Mouse (Mus musculus) layer of hippocampus, postnatal 36 days (tissue): ENCODE measurements around the gene Commd6. TPM values are rescaled to one million over a fixed set of nuclear protein-coding genes. Genes with fewer than 3 reads are reported as not detected.

Experiments
- DNase-seq, 2 experiments: peaks; one replicate each; pipeline ENCODE4 v3.0.0; 2022
- total RNA-seq, 2 experiments: library from RNA; stranded (reverse); gene quantifications; 2 replicates each; pipeline ENCODE4 v1.2.3; 2021

Gene Commd6
- 10 to 100 TPM; 64.9 to 68.1 TPM for total RNA-seq

DNA sequence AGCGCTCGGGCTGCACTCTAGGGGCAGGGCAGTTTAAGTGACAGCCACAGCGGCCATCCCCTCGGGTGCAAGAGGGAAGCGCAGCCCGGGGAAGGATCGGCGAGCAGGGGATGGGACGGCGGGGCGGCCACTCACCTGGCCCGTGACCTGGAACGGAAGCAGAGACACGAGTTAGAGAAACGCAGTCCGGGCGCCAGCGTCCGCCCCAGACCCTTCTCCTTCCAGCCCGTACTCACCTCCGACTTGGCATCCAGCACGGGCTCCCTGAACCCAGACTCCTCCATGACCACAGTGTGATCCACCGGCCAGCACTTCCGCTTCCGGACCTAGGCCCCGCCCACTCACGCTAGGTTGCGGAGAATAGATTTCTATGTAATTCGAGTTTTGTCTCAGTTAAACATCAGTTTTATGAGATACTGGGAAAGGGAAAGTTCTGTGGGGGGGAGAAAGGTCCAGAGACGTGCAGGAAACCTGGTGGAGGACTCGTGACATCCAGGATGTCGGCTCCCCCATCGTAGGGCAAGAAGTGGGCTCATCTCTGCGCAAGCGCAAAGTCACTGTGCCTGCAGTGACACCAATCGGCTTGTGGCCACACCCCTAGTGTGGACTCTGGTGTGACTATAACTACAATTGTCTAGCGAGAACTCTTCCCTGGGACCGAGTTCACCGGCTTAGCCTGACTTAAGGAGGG, at the start of gene Commd6:
Commd6 (minus strand) TSS at position 534 of the 691 bp plus-strand sequence.
- peak; percentile 88 to 89 for DNase-seq

DNA sequence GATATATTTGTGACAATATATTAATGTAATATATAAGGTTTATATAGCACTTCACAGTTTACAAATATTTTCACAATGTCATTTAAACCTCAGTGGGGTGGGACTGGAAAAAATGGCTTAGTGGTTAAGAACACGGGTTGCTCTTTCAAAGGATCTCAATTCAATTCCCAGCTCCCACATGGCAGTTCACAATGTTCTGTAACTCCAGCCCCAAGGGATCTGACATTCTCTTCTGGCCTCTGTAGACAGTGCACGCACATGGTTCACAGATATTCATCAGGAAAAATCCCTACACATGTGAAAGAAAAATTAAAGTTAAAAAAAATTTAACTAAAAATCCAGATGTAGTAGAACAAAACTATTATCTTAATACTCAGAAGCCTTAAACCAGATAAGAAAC, 47.9 kb upstream of the Commd6 start:
- no peak for DNase-seq

DNA sequence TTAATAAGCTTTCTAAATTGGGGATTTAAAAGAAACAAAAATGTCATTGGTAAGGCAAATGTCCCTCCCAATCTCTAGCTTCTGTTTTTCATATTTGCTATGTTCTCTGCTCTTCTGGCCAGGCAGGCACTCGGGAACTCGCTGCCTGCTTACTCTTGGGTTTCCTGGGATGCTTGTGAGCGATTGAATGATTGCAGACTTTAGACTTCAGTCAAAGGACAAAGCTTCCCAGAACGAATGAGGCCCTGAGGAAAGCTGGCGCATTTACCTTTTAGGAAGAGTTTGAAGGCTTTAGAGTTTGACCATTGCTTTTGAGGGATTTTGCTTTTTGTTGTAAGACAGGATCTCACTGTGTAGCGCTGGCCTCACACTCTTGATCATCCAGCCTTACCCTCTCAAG, 47.2 kb upstream of the Commd6 start:
- no peak for DNase-seq

DNA sequence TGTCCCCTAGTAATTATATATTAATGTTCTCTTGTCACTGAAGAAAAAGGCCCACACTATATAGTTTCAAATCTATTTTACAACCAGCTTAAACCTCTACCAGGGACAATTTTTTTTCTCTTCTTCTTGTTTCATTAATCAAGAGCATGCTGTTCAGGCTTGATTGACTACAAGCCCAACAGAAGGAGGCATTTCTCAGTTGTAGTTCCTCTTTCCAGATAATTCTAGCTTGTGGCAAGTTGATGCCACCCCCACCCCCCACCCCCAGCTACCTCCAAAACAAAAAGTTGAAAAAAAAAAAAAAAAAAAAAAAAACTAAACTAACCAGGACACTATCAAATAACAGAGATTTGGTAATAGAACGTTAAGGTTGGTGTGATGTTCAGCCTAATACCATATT, 31.7 kb upstream of the Commd6 start:
- DNase-seq, result no peak

DNA sequence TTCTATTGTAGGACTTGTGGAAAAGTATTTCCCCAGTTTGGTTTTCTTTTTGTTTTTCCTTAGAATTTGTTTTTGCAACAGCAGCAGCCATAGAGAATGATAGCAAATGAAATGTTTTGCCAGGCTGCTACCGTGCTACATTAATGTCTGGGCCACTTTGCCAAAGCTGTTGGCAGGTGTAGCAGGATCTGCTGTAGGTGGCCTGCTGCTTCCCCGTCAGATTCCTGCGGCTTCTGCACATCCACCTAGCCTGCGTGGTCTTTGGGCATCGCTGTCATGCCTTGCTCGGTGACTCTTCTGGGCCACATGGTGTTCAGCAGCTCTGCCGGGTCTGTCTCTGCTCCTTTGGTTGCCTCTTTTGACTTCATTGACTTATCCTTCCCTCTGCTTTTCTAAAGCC, 28.1 kb upstream of the Commd6 start:
- DNase-seq, result no peak

DNA sequence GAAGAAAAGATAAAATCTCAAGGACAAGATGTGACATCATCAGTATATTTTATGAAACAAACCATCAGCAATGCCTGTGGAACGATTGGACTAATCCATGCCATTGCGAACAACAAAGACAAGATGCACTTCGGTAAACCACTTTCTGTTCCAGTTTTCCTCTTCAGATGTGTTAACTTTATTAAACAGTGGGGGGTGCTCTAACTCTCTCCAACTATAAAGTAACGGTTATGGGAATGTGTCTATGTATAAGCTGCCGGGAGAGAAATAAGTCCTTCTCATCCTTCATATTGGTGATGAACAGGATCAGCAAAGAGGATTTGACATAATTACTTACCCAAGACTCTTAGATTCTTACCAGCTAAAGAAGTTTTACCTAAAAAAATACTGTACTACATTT, 26.1 kb upstream of the Commd6 start:
- DNase-seq, result no peak

DNA sequence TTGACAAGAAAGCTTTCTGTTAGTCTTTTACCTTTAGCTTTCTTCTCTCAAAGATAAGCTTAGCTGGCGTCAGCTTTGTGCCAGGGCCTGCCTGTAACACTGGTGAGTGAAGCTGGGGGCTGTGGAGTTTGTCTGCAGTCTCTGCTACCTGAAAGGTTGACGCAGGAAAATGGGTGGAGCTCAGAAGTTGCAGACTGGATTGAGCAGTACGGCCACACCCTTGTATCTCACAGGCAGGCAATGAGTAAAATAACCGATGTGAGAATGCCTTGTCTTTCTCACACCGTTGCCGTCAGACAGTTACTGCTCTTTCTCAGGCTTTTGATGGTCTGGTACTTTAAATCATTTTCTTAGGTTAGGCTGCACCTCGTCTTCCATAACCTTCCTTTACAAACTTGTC, 25.6 kb upstream of the Commd6 start:
- DNase-seq, result no peak

DNA sequence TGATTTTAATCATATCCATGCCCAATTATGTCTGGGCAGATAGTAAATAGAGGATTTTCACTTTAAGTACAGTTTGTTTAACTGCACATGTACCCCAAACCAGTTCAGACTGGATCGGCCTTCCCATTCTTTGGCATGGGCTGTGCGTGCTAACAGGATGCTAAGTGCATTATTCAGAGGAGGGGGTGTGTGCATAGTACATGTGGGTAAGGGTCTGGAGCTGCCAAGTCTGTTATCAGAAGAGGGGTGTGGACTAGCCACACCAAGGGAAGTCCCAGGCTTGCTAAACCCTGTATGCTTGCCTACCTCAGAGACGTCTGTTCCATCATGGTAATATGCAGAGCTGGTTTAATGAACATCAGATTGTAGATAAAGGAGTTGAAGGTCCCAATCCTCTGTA, 23.8 kb upstream of the Commd6 start:
- DNase-seq, result no peak

DNA sequence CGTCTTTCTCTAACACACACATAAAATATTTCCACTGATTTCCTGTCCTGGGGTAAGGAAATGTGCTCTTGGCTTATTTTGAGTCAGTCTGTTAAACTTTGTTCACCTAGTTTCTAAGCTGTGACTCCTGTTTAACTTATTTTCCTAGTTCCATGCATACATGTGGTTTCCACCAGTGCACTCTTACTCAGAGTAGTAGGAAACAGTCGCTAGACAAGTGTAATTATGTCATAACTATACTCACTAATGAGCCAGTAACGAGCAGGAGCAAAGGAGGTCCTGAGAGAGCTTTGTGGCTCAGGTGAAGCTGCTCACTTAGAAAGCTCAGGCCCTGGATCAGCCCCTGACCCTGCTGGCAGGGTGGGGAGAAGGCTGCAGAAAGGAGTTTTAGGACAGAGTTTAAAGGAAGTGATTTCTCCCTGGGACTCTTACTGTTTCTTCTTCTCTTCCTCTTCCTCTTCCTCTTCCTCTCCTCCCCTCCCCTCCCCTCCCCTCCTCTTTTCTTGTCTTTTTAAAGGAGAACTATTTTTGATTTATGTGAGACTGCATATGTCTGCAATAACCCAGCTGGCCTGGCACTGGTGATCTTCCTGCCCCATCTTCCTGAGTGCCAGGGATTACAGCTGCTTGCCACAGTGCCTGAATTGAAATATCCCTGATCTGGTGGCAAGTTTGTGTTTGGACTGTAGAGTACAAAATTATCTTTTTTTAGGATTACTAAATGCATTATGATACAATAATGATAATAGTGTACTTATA, 21.3 kb upstream of the Commd6 start:
- no peak for DNase-seq

DNA sequence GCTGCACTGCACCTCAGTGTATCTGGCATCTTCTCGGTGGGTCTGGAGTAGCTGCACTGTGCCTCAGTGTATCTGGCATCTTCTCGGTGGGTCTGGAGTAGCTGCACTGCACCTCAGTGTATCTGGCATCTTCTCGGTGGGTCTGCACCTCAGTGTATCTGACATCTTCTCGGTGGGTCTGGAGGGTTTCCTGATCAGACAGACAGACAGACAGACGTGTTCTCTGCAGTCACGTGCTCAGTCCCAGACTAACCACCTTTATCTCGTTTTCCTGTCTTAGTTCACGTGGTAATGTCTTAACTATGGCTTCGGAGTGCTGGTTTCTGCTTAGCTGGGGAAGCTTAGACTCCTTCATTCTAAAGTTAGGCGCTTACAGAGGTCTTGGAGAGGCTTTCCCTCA, 15.8 kb upstream of the Commd6 start:
- no peak for DNase-seq

DNA sequence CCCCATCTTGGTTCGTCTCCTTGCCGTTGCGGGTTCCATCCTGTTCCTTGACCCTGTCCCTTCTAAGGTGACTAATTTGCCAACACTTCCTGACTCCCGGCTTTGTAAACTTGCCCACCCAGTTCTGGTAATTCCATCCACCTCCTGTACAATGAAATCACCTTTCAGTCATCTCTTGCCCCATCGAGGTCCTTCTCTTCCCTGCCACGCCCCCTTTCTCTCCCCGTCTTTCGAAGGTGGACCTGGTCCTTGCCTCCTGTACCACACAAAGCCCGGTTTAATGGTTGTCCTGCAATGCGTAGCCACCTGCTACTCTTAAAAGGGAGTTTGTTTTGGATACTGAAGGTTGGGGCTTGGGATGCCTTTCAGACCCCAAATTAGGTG, 14.0 kb upstream of the Commd6 start:
- no peak for DNase-seq

DNA sequence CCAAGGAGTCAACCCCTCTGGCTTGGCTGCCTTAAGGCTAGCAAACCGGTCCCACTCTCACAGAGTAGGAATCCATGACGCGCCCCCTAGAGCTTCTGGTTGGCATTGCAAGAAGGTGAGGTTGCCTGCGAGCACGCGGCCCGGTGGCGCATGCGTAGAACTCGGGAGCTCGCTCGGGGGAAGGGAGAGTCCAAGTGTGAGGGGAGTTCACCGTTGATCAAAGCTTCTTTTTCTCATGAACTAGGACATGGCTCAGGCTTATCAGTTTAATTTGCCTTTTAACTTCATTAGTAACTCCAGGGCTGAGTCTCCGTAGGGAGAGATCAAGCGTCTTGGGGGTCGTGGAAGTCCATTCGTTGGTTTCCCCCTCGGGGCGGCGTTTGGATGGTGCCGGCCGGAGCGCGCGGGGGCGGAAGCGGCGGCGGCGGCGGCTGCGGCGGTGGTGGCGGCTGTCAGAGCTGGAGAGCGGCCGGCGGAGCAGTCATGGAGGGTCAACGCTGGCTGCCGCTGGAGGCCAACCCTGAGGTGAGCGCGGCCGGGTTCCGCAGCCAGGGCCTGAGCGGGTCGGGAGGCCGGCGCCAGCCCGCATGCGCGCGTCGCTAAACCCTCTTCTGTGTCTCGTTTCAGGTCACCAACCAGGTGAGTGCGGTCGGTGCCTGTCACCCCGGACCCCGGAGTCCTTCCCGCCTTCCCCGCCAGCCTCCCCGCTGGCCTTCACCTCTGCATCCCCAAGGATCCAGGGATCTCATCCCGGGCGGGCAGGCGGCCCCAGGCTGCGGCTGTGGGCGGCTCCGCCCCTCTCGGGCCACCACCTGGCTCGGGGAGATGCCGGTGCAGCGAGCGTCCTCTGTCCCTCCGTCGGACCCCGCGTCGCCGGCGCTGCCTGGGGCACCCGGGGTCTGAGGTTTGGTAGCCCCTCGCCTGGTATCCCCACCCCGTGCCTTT, 13.4 kb upstream of the Commd6 start, which contains the start of gene Uchl3:
Uchl3 (plus strand) TSS at position 387 of the 945 bp plus-strand sequence.
- peak; percentile 93 to 95 for DNase-seq

DNA sequence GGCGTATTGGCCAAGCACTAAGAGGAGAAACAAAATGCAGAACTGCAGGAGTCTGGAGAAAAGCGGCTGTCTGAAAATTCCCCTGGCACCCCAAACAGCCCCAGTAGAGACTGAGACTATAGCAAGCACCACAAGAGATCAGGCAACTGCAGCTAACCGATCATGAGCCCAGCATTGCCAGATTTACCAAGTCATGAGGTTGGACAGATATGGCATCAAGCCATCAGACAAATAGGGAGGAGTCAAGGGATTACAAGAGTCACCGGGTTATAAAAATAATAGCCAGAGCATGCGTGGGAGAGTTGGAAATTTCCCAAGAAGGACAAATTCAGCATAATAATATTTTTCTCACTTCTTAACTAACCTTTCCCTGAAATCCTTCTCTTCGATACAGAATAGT, 12.1 kb upstream of the Commd6 start:
- no peak for DNase-seq

DNA sequence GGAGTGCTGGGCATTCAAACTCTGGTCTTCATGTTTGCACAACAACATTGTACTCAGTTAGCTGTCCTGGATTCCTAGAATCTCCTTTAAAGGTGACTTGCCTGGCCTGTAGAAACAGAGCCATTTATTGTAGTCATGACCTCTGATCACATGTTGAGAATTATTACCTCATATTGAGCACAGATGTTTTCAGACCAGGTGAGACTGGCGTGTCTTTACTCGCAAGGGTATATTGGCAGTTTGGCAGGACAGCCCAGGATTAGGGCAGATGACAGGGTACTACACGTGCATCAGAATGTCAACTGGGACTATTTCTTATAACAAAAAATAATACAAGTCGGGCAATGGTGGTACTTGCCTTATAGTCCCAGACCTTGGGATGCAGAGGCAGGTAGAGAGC, 10.1 kb upstream of the Commd6 start:
- no peak for DNase-seq

DNA sequence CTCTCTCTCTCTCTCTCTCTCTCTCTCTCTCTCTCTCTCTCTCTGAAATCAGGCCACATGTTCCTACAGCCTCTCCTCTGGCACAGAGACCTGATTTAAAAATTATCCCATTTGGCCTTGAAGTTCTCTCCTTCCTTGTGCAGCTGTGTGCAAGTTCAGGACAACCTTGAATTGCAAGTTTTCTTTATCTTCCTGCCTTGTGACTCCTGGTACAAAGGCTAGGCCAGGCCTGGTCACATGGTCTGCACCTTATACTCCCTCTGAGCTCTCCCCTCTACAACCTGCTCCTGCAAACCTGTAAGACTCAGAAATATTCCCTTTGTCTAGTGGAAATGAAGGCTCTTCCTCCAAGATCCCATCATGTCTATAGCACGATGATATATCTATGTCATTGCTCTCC, 4.5 kb upstream of the Commd6 start:
- DNase-seq, result no peak

DNA sequence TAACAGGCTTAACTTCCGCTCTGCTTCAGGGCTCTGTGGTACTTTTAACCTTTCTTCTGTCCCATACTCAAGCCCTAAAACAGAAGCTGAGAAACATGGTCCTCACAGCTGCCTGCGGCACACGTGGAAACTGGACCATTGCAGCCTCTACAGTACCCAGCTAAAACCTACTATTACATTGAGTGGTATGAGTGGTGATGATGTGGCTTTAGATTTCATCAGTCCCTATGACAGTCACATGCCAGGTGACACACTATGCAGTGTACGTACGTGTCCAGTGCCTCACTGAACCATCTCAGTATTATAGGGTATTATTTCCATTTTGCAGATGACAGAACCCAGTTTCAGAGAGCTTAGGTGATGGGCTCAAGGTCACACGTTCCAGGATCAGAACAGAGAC, 3.1 kb downstream of the Commd6 start:
- DNase-seq, result no peak

DNA sequence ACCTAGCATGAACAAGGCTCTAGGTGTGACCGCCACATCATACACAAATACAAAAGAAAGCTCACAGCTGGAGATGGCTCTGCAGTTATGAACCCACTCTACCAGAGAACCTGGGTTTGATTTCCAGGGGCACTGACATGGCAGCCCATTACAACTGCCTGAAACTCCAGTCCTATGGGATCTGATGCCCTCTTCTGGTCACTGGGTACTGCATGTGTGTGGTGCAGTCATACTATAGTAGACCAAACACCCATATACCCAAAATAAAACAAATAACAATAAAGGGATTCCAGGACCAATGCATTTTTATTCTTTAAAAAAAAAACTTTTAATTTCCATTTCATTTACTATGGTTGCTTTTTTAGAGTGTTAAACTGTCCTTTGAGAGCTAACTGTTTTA, 4.7 kb downstream of the Commd6 start:
- DNase-seq, result no peak

DNA sequence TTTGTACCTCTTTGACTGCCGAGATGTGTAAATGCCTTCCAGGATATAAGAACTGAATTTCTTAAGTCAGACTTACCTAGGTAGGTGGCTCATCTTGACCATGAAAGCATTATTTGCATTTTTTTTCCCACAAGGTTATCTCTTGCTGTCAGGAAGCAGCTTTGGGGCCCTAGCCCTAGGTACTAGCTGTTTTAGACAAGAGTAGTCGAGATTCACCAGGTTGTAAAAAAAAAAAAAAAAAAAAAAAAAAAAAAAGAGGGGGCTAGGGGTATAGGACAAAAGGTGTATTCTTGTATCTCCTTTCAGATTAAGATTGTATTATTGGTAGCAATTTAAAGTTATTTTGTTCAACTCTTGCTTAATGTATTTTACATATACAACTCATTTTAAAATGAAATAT, 9.9 kb downstream of the Commd6 start:
- no peak for DNase-seq

DNA sequence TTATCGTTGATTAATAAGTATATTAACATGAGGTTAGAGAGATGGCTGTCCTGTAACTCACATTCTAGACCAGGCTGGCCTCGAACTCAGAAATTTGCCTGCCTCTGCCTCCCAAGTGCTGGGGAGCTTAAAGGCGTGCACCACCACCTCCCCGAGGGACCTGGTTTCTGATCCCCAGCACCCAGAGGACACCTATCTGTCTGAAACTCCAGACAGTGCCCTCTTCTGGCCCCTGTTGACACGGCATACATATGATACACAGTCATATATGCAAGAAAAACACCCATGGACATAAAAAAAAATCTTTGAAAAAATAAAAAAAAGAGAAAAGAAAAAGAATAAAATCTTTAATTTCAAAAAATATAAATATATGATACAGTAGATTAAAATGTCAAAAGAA, 22.8 kb downstream of the Commd6 start:
- DNase-seq, result no peak

DNA sequence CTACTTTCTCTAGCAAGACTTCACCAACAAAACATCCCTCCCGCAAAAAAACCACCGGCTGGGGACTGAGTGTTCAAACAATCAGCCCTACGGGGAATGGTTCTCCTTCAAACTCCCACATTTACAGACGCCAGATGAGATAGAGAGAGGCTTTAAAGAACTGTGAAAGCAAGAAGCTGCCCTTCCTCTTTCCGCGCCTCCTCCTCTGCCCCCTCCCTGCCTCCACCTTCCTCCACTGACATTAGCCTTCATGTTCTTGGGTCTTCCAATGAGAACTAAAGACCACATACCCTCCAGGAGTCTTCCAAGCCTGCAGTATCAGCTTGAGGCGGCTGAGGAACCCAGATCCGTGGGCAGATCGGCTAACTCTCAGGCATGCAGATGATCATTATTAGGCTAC, 24.3 kb downstream of the Commd6 start:
- no peak for DNase-seq

DNA sequence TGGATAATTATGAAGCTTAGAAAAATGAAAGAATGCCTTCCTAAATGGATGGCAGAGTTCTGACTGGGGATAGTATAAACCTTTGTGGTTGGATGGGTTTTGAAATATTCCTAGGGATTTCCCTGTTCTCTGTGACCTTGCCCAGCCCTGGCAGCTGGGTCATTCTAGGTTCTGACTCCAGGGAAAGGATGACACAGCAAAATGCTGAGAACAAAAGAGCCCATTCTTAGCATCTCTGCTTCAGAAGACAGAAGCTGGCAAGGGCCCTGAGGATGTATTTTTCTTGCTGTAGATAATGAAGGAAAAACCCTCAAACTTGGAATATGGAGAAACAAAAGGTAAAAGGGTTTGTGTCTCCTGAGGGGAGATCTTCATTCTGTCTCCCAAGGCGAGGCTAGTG, 27.3 kb downstream of the Commd6 start:
- no peak for DNase-seq

DNA sequence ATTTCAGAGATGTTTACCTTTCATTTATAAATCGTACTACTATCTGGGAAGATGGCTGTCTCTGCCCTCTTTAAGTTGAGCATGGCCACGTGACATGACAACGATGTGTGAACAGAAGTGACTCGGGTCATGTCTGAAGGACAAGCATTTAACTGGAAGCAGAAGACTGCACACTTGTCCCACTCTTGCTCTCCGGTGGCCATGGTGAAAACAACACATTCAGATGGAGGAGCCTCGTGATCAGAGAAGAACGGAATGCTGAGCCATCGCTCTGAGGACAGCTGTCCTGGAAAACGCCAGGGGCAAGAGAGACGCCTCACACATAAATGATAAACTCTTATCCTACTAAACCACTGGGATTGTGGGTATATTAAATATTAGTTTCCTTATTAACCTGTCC, 29.8 kb downstream of the Commd6 start:
- no peak for DNase-seq
